Comparison of ENCODE assay signal across 8 mouse cellular contexts in the genomic region with DNA sequence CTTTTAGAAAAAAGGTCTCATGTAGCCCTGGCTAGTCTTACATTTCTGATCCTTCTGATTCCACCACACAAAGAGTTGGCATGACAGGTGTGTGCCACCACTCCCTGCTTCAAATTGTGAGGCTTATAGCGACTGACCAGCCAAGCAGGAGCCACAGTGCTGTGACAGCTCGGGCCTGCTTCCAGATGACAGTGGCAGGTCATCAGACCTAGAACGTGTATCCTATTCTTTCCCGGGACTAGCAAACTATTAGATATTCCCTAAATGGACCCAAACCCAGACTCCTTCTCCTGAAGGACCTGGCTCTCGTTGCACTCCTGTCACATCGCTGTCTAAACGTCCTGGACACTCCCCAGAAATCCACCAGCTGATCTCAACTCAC. TPM values are rescaled to one million over a fixed set of nuclear protein-coding genes. Genes with fewer than 3 reads are reported as not detected.
DNase-seq lines count a peak whose midpoint lies in the region; ATAC-seq and TF ChIP-seq lines count a peak whose summit lies in the region.

No protein-coding gene starts in this region.

- no peak for TF ChIP-seq POLR2A in bone marrow macrophage, adult 2 months (IDR thresholded peaks at IDR 0.05; ENCODE audit: borderline replicate concordance, low read depth, low read length)

- no peaks in the 10 kb centered on the region for H3K9me3 ChIP-seq in heart, embryonic 15.5 days (replicated peaks)
- no peaks in the 10 kb centered on the region for H3K9me3 ChIP-seq in hindbrain, embryonic 10.5 days
- H3K9me3 ChIP-seq in midbrain, embryonic 12.5 days: no peaks in the 10 kb centered on the region

- H3K4me3 ChIP-seq in heart, embryonic 15.5 days: peak overlapping the region; percentile 96
- peak overlapping the region; percentile 75 for H3K4me3 ChIP-seq in bone marrow macrophage, adult 2 months (ENCODE audit: insufficient read depth, low read length)
- peak overlapping the region; percentile 100 for H3K4me3 ChIP-seq in hindbrain, embryonic 10.5 days
- H3K4me3 ChIP-seq in midbrain, embryonic 12.5 days: peak overlapping the region; percentile 86

- H3K36me3 ChIP-seq in heart, embryonic 15.5 days: peaks cover 14% of the 10 kb centered on the region; the same call in 1 of the 2 replicates
- peaks cover 45% of the 10 kb centered on the region for H3K36me3 ChIP-seq in hindbrain, embryonic 10.5 days
- H3K36me3 ChIP-seq in midbrain, embryonic 12.5 days: peaks cover 24% of the 10 kb centered on the region

- no peak for ATAC-seq in heart, embryonic 15.5 days (replicated peaks; ENCODE audit: insufficient number of reproducible peaks, insufficient read depth, low FRiP score, low read depth)
- ATAC-seq in midbrain, embryonic 12.5 days (ENCODE audit: low FRiP score, low read depth): no peak
- ATAC-seq in granulocyte monocyte progenitor cell, adult 5-6 weeks (replicated peaks; ENCODE audit: poor library complexity, severe bottlenecking): no peak

- peak overlapping the region; percentile 87 for H3K4me2 ChIP-seq in heart, embryonic 15.5 days
- H3K4me2 ChIP-seq in midbrain, embryonic 12.5 days (replicated peaks): peak overlapping the region; percentile 91

- DNase-seq in heart, postnatal 36 days: no peak
- DNase-seq in hindbrain, embryonic 10.5 days (ENCODE audit: low spot score): no peak
- DNase-seq in layer of hippocampus, adult 11-12 months (ENCODE audit: low spot score): no peak
- no peak for DNase-seq in adrenal gland, adult 18-20 months (ENCODE audit: low spot score in 2 of 2)

- intact Hi-C loops in heart, postnatal 36 days (cut with DNase I): loop anchor here (2.0 kb wide), 1 partner anchor 30 kb away; no protein-coding TSS in a partner anchor

- peak overlapping the region; percentile 94 for H3K27ac ChIP-seq in heart, embryonic 15.5 days
- peak overlapping the region; percentile 80 for H3K27ac ChIP-seq in bone marrow macrophage, adult 2 months (ENCODE audit: insufficient read depth, low read depth, low read length)
- H3K27ac ChIP-seq in hindbrain, embryonic 10.5 days: peak overlapping the region; percentile 96
- peak overlapping the region; percentile 85 for H3K27ac ChIP-seq in midbrain, embryonic 12.5 days (replicated peaks)

- peak overlapping the region; percentile 97 for H3K9ac ChIP-seq in heart, embryonic 15.5 days
- H3K9ac ChIP-seq in midbrain, embryonic 12.5 days (replicated peaks): peak overlapping the region; percentile 97

- 14% methylated on average over 7 of the region's 7 CpGs for WGBS in heart, embryonic 15.5 days
- 37% methylated on average over 7 of the region's 7 CpGs for WGBS in hindbrain, embryonic 10.5 days
- 33% methylated on average over 7 of the region's 7 CpGs for WGBS in midbrain, embryonic 12.5 days

- H3K4me1 ChIP-seq in heart, embryonic 15.5 days (replicated peaks): peaks cover 28% of the 10 kb centered on the region
- H3K4me1 ChIP-seq in bone marrow macrophage, adult 2 months (ENCODE audit: control insufficient read depth, insufficient read depth, low read length): peaks cover 20% of the 10 kb centered on the region
- peaks cover 35% of the 10 kb centered on the region for H3K4me1 ChIP-seq in hindbrain, embryonic 10.5 days (replicated peaks)
- H3K4me1 ChIP-seq in midbrain, embryonic 12.5 days: peaks cover 22% of the 10 kb centered on the region

- TF ChIP-seq CTCF in bone marrow macrophage, adult 2 months (IDR thresholded peaks at IDR 0.05; ENCODE audit: low read depth, low read length): no peak

- no peaks in the 10 kb centered on the region for H3K27me3 ChIP-seq in heart, embryonic 15.5 days
- no peaks in the 10 kb centered on the region for H3K27me3 ChIP-seq in hindbrain, embryonic 10.5 days (ENCODE audit: insufficient read depth, poor library complexity, severe bottlenecking)
- H3K27me3 ChIP-seq in midbrain, embryonic 12.5 days: no peaks in the 10 kb centered on the region

RNA-seq across cellular contexts. Expression of a gene that starts 0.8 kb away (rescaled TPM):
- polyA plus RNA-seq in heart, embryonic 15.5 days (2015; fragmentation: Nextera tagmentation; extraction: Ambion mirVana): 119 and 143 TPM in 2 replicates
- 10 to 100 TPM; 43.1 to 43.7 TPM for total RNA-seq in heart, postnatal 36 days (2021)
- 63.5 and 64.0 TPM in 2 replicates for polyA plus RNA-seq in bone marrow macrophage, adult 2 months (2012; ENCODE audit: insufficient read depth, insufficient read length, missing spikeins)
- polyA plus RNA-seq in hindbrain, embryonic 10.5 days (2016; fragmentation: Nextera tagmentation; extraction: Ambion mirVana): 219 and 261 TPM in 2 replicates
- 212 and 232 TPM in 2 replicates for polyA plus RNA-seq in midbrain, embryonic 12.5 days (2016; fragmentation: Nextera tagmentation; extraction: Ambion mirVana)
- total RNA-seq in granulocyte monocyte progenitor cell, adult 5-6 weeks (2014; fragmentation: Nextera tagmentation): 64.7 and 75.8 TPM in 2 replicates
- total RNA-seq in granulocyte monocyte progenitor cell, adult 5-6 weeks (2017): 23.1 and 23.4 TPM in 2 replicates
- 10 to 100 TPM; 46.6 to 57.8 TPM for total RNA-seq in adrenal gland, adult 18-20 months (2021)

RNA-seq across cellular contexts. Expression of a gene that starts 2.2 kb away (rescaled TPM):
- polyA plus RNA-seq in heart, embryonic 15.5 days (2015; fragmentation: Nextera tagmentation; extraction: Ambion mirVana): 0.50 and 7.6 TPM in 2 replicates
- total RNA-seq in heart, postnatal 36 days (2021): under 1 TPM in 1 of 2 experiments, not detected in 1; 0.67 TPM
- not detected in 2 replicates for polyA plus RNA-seq in bone marrow macrophage, adult 2 months (2012; ENCODE audit: insufficient read depth, insufficient read length, missing spikeins)
- 0.27 TPM in 1 of 2 replicates, not detected in the other for polyA plus RNA-seq in hindbrain, embryonic 10.5 days (2016; fragmentation: Nextera tagmentation; extraction: Ambion mirVana)
- polyA plus RNA-seq in midbrain, embryonic 12.5 days (2016; fragmentation: Nextera tagmentation; extraction: Ambion mirVana): not detected in 2 replicates
- not detected in 2 replicates for total RNA-seq in granulocyte monocyte progenitor cell, adult 5-6 weeks (2014; fragmentation: Nextera tagmentation)
- total RNA-seq in granulocyte monocyte progenitor cell, adult 5-6 weeks (2017): not detected in 2 replicates
- total RNA-seq in adrenal gland, adult 18-20 months (2021): 1 to 10 TPM in 1 of 2 experiments, under 1 TPM in 1; 0.42 to 1.1 TPM

RNA-seq across cellular contexts. Expression of a gene that starts 18.3 kb away (rescaled TPM):
- polyA plus RNA-seq in heart, embryonic 15.5 days (2015; fragmentation: Nextera tagmentation; extraction: Ambion mirVana): 2.7 and 2.8 TPM in 2 replicates
- total RNA-seq in heart, postnatal 36 days (2021): 1 to 10 TPM in 1 of 2 experiments, under 1 TPM in 1; 0.80 to 1.2 TPM
- not detected in 2 replicates for polyA plus RNA-seq in bone marrow macrophage, adult 2 months (2012; ENCODE audit: insufficient read depth, insufficient read length, missing spikeins)
- polyA plus RNA-seq in hindbrain, embryonic 10.5 days (2016; fragmentation: Nextera tagmentation; extraction: Ambion mirVana): 0.14 and 0.17 TPM in 2 replicates
- polyA plus RNA-seq in midbrain, embryonic 12.5 days (2016; fragmentation: Nextera tagmentation; extraction: Ambion mirVana): 0.18 and 0.29 TPM in 2 replicates
- total RNA-seq in granulocyte monocyte progenitor cell, adult 5-6 weeks (2014; fragmentation: Nextera tagmentation): not detected in 2 replicates
- total RNA-seq in granulocyte monocyte progenitor cell, adult 5-6 weeks (2017): not detected in 2 replicates
- total RNA-seq in adrenal gland, adult 18-20 months (2021): 1 to 10 TPM in 1 of 2 experiments, under 1 TPM in 1; 0.96 to 3.0 TPM

RNA-seq across cellular contexts. Expression of a gene that starts 24.3 kb away (rescaled TPM):
- polyA plus RNA-seq in heart, embryonic 15.5 days (2015; fragmentation: Nextera tagmentation; extraction: Ambion mirVana): 357 and 484 TPM in 2 replicates
- 100 to 1,000 TPM; 252 to 258 TPM for total RNA-seq in heart, postnatal 36 days (2021)
- polyA plus RNA-seq in bone marrow macrophage, adult 2 months (2012; ENCODE audit: insufficient read depth, insufficient read length, missing spikeins): 292 and 334 TPM in 2 replicates
- polyA plus RNA-seq in hindbrain, embryonic 10.5 days (2016; fragmentation: Nextera tagmentation; extraction: Ambion mirVana): 519 and 570 TPM in 2 replicates
- 384 and 418 TPM in 2 replicates for polyA plus RNA-seq in midbrain, embryonic 12.5 days (2016; fragmentation: Nextera tagmentation; extraction: Ambion mirVana)
- total RNA-seq in granulocyte monocyte progenitor cell, adult 5-6 weeks (2014; fragmentation: Nextera tagmentation): 864 and 921 TPM in 2 replicates
- total RNA-seq in granulocyte monocyte progenitor cell, adult 5-6 weeks (2017): 1,372 and 1,702 TPM in 2 replicates
- 100 to 1,000 TPM; 440 to 468 TPM for total RNA-seq in adrenal gland, adult 18-20 months (2021)

RNA-seq across cellular contexts. Expression of a gene that starts 32.6 kb away (rescaled TPM):
- 345 and 458 TPM in 2 replicates for polyA plus RNA-seq in heart, embryonic 15.5 days (2015; fragmentation: Nextera tagmentation; extraction: Ambion mirVana)
- 100 to 1,000 TPM; 147 to 150 TPM for total RNA-seq in heart, postnatal 36 days (2021)
- polyA plus RNA-seq in bone marrow macrophage, adult 2 months (2012; ENCODE audit: insufficient read depth, insufficient read length, missing spikeins): 628 and 760 TPM in 2 replicates
- polyA plus RNA-seq in hindbrain, embryonic 10.5 days (2016; fragmentation: Nextera tagmentation; extraction: Ambion mirVana): 799 and 820 TPM in 2 replicates
- 504 and 557 TPM in 2 replicates for polyA plus RNA-seq in midbrain, embryonic 12.5 days (2016; fragmentation: Nextera tagmentation; extraction: Ambion mirVana)
- total RNA-seq in granulocyte monocyte progenitor cell, adult 5-6 weeks (2014; fragmentation: Nextera tagmentation): 514 and 552 TPM in 2 replicates
- total RNA-seq in granulocyte monocyte progenitor cell, adult 5-6 weeks (2017): 163 and 168 TPM in 2 replicates
- total RNA-seq in adrenal gland, adult 18-20 months (2021): 100 to 1,000 TPM; 326 to 340 TPM
